Mouse (Mus musculus) megakaryocyte-erythroid progenitor cell, adult 5 weeks (primary cell): ENCODE measurements around the gene Gm4498. TPM values are rescaled to one million over a fixed set of nuclear protein-coding genes. Genes with fewer than 3 reads are reported as not detected.

ENCODE experiments used
- polyA plus RNA-seq: library from polyadenylated mRNA; stranded (reverse); fragments of >175 nt; gene quantifications from 2 replicates; pipeline ENCODE4 v1.2.3, GENCODE M21; 2012

Gm4498 gene
- not detected in 2 replicates for polyA plus RNA-seq

GRCm38 (mm10) chr7:20233728-20234127 is at the start of gene Gm4498:
Gene Gm4498, minus strand, starts transcription at chr7:20233828.

GRCm38 (mm10) chr7:20262734-20263133 is 29.1 kb upstream of the Gm4498 start, which contains the start of gene Gm5890:
Gene Gm5890, minus strand, starts transcription at chr7:20262834.

GRCm38 (mm10) chr7:20205507-20205906 is 28.1 kb downstream of the Gm4498 start, which contains the start of gene Gm6164:
Gene Gm6164, minus strand, starts transcription at chr7:20205607.

GRCm38 (mm10) chr7:20193410-20193809 is 40.2 kb downstream of the Gm4498 start, which contains the start of gene Vmn1r95:
Gene Vmn1r95, plus strand, starts transcription at chr7:20193710.

Other genes with a start within 250 kb of the Gm4498 start
- not detected in 2 replicates for gene Nlrp9b, start 242.4 kb downstream of the Gm4498 start, polyA plus RNA-seq
- gene Vmn1r91, start 134.1 kb downstream of the Gm4498 start, polyA plus RNA-seq: not detected in 2 replicates
- gene Gm16442, start 111.2 kb downstream of the Gm4498 start, polyA plus RNA-seq: not detected in 2 replicates
- gene Vmn1r93, start 94.7 kb downstream of the Gm4498 start, polyA plus RNA-seq: not detected in 2 replicates
- not detected in 2 replicates for gene Vmn1r94, start 65.5 kb downstream of the Gm4498 start, polyA plus RNA-seq
- gene Vmn1r95, start 40.1 kb downstream of the Gm4498 start, polyA plus RNA-seq: not detected in 2 replicates
- gene Gm6164, start 28.2 kb downstream of the Gm4498 start, polyA plus RNA-seq: not detected in 2 replicates
- not detected in 2 replicates for gene Gm5890, start 29.0 kb upstream of the Gm4498 start, polyA plus RNA-seq
- not detected in 2 replicates for gene Gm4133, start 100.2 kb upstream of the Gm4498 start, polyA plus RNA-seq
- not detected in 2 replicates for gene Gm5728, start 141.6 kb upstream of the Gm4498 start, polyA plus RNA-seq
- not detected in 2 replicates for gene Vmn1r100, start 184.1 kb upstream of the Gm4498 start, polyA plus RNA-seq
- gene Vmn1r101, start 208.8 kb upstream of the Gm4498 start, polyA plus RNA-seq: not detected in 2 replicates
- not detected in 2 replicates for gene Gm10670, start 241.1 kb upstream of the Gm4498 start, polyA plus RNA-seq